ENCODE assay signal across 11 mouse cellular contexts in genomic region chr7:121840810-121841209, GRCm38 (mm10). TPM values are rescaled to one million over a fixed set of nuclear protein-coding genes. Genes with fewer than 3 reads are reported as not detected.
DNase-seq lines count a peak whose midpoint lies in the region; ATAC-seq lines count a peak whose summit lies in the region.
"Had no signal": no experiment of that assay in that cellular context is flagged by ENCODE, and none has a peak within 500 bp of the region (broad histone marks: within the 10 kb centered on the region; RNA-seq: fewer than 3 reads in every experiment).

No protein-coding gene starts in this region.

- no peaks in the 10 kb centered on the region for H3K9me3 ChIP-seq in heart, embryonic 12.5 days (replicated peaks)

- H3K27ac ChIP-seq in heart, embryonic 12.5 days (ENCODE audit: poor library complexity, severe bottlenecking): peak overlapping the region; percentile 27; the same call in 1 of the 2 replicates

- H3K36me3 ChIP-seq in heart, embryonic 12.5 days: no peaks in the 10 kb centered on the region

- no peaks in the 10 kb centered on the region for H3K27me3 ChIP-seq in heart, embryonic 12.5 days (replicated peaks)

- 39% methylated on average over 7 of the region's 7 CpGs for WGBS in heart, embryonic 12.5 days

- H3K9ac ChIP-seq in heart, embryonic 12.5 days: no peak overlapping the region

- H3K4me2 ChIP-seq in heart, embryonic 12.5 days: peak overlapping the region; percentile 31; the same call in 1 of the 2 replicates

- H3K4me3 ChIP-seq in heart, embryonic 12.5 days: no peak overlapping the region

- intact Hi-C loops in left cerebral cortex, postnatal 14 days (cut with DNase I): loop anchor here (10.0 kb wide), 1 partner anchor 96 kb away; no protein-coding TSS in a partner anchor

- H3K4me1 ChIP-seq in heart, embryonic 12.5 days (replicated peaks): peaks cover 15% of the 10 kb centered on the region

- peak; percentile 17 to 34 for DNase-seq in frontal cortex, postnatal 36 days (ENCODE audit: low spot score in 2 of 2)
- no peak for DNase-seq in frontal cortex, postnatal 14 days (ENCODE audit: low spot score in 2 of 2)
- DNase-seq in cerebellum, adult 9-11 months: peak; percentile 30
- peak; percentile 37 to 63 for DNase-seq in left cerebral cortex, postnatal 14 days (ENCODE audit: low spot score in 2 of 2)
- DNase-seq in lung, postnatal 25 days (ENCODE audit: low spot score): no peak
- no peak for DNase-seq in liver
- DNase-seq: kidney, adult 18-20 months had no signal

- peak; percentile 37; the same call in 1 of the 2 replicates for ATAC-seq in heart, embryonic 12.5 days (ENCODE audit: insufficient number of reproducible peaks, low FRiP score)
- no peak for ATAC-seq in activated CD4-positive, CD25-positive, alpha-beta regulatory T cell, adult 4 months

RNA-seq across cellular contexts. Expression of gene Scnn1b, which starts 24.0 kb away (rescaled TPM):
- not detected in 2 replicates for polyA plus RNA-seq in heart, embryonic 12.5 days (2016; fragmentation: Nextera tagmentation; extraction: Ambion mirVana)
- not detected for total RNA-seq in left cerebral cortex, postnatal 14 days (2021)
- not detected for polyA plus RNA-seq in activated CD4-positive, CD25-positive, alpha-beta regulatory T cell, adult 4 months (2017; shearing (Covaris generic))
- total RNA-seq: liver, adult 2 months had no signal
- polyA plus RNA-seq: C2C12; liver, adult 2 months had no signal

Comparison
In these comparisons a context has a peak if more than half of its experiments do, and no peak if none do; other contexts are left out.
1. DNase-seq: peak in frontal cortex, postnatal 36 days (2 of 2), cerebellum, adult 9-11 months (single experiment) and left cerebral cortex, postnatal 14 days (2 of 2); none in frontal cortex, postnatal 14 days (0 of 2), lung, postnatal 25 days (single experiment) and liver (single experiment).